Mouse (Mus musculus) thymus, adult 2 months (tissue): ENCODE measurements around the gene Srsf10.

Experiments
- CTCF ChIP-seq: fragments of 200-500 bp; IDR thresholded peaks from 2 replicates; pipeline ENCODE4 v1.5.1; 2012; ENCODE audit warnings: mild to moderate bottlenecking, control low read depth, low read length, moderate library complexity, borderline replicate concordance; ENCODE audit not compliant: control insufficient read depth, poor library complexity, insufficient read depth; ENCODE audit errors: extremely low read depth
- POLR2A ChIP-seq: fragments of 200-500 bp; IDR thresholded peaks from 2 replicates; pipeline ENCODE4 v1.6.1; 2012; ENCODE audit warnings: mild to moderate bottlenecking, low read length, control low read depth, moderate library complexity; ENCODE audit not compliant: control insufficient read depth, poor library complexity, insufficient read depth; ENCODE audit errors: extremely low read depth

GRCm38 (mm10) chr4:135824254-135824653, 31.3 kb upstream of the Srsf10 start:
- TF ChIP-seq POLR2A (no peak), CTCF (no peak)
